Mouse (Mus musculus): Measurements from ENCODE around the gene Il1f8.
"Not testable (repeated sequence)": the region's sequence is repeated elsewhere in the genome, so short reads cannot be mapped to it uniquely, and the experiment has no call there.

Gene Il1f8

GRCm38 (mm10) chr2:24152861-24153260, at the start of gene Il1f8:
TSS of gene Il1f8 (plus strand) at chr2:24153161.
- DNase-seq (ENCODE audit: low spot score in 2 of 2): no peak

GRCm38 (mm10) chr2:24103619-24104289, 49.2 kb upstream of the Il1f8 start:
- DNase-seq (ENCODE audit: low spot score in 2 of 2): no peak

GRCm38 (mm10) chr2:24109085-24109484, 43.9 kb upstream of the Il1f8 start:
- DNase-seq (ENCODE audit: low spot score in 2 of 2): no peak

- no peak for DNase-seq (ENCODE audit: low spot score in 2 of 2)
Observed at GRCm38 (mm10) chr2:24134373-24134772, 18.6 kb upstream of the Il1f8 start.

- DNase-seq (ENCODE audit: low spot score in 2 of 2): not testable (repeated sequence)
Observed at GRCm38 (mm10) chr2:24181683-24182331, 28.8 kb downstream of the Il1f8 start.

- DNase-seq (ENCODE audit: low spot score in 2 of 2): not testable (repeated sequence)
Observed at GRCm38 (mm10) chr2:24182423-24183147, 29.6 kb downstream of the Il1f8 start.

- DNase-seq (ENCODE audit: low spot score in 2 of 2): not testable (repeated sequence)
Observed at GRCm38 (mm10) chr2:24184092-24184491, 31.1 kb downstream of the Il1f8 start.

GRCm38 (mm10) chr2:24186176-24186575, 33.2 kb downstream of the Il1f8 start, which contains the start of gene Il1f9:
TSS of gene Il1f9 (plus strand) at chr2:24186476.
- no peak for DNase-seq (ENCODE audit: low spot score in 2 of 2)

- DNase-seq (ENCODE audit: low spot score in 2 of 2): no peak
Observed at GRCm38 (mm10) chr2:24187585-24187984, 34.6 kb downstream of the Il1f8 start.

- no peak for DNase-seq (ENCODE audit: low spot score in 2 of 2)
Observed at GRCm38 (mm10) chr2:24188189-24188588, 35.2 kb downstream of the Il1f8 start.

Data from spleen, postnatal 36 days (tissue).